Mouse (Mus musculus) right cerebral cortex, postnatal 10 days (tissue): Measurements from ENCODE around the gene Golm1.
"Not testable (repeated sequence)": the region's sequence is repeated elsewhere in the genome, so short reads cannot be mapped to it uniquely, and the experiment has no call there.

Experiments used
- DNase-seq, 2 experiments: peaks; one replicate each; pipeline ENCODE4 v3.0.0; 2021; ENCODE audit warnings: low spot score in 2 of 2

Golm1 gene

DNA sequence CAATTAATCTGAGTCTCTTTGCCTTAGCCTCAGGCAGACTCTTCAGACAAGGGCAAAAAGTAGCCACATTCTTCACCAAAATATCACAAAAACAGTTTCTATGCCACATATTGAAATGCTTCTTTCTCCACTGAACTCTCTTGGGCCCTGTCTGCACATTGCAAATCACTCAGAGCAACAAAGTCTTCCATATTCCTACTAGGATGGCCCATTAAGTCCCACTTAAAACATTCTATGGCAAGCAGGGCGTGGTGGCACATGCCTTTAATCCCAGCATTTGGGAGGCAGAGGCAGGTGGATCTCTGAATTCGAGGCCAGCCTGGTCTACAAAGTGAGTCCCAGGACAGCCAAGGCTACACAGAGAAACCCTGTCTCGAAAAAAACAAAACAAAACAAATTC is 83.6 kb downstream of the Golm1 start:
- DNase-seq: not testable (repeated sequence)

DNA sequence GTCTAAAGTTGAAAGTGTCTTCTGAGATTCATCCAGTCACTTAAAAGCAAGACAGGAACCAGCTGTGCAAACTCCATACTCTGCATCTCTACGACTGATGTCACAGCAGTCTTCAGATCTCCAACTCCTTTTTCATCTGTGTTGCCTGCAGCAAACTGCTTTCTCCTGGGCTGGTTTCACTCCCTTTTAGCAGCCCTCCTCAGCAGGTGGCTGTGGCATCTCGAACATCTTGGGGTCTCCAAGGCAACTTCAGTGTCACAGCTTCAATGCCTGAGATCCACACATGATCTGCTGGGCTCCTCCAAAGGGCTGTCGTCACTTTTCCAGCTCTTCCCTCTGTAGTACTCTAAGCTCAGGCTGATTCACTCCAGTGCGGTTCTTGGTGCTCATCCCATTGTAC is 84.9 kb downstream of the Golm1 start:
- DNase-seq: no peak

DNA sequence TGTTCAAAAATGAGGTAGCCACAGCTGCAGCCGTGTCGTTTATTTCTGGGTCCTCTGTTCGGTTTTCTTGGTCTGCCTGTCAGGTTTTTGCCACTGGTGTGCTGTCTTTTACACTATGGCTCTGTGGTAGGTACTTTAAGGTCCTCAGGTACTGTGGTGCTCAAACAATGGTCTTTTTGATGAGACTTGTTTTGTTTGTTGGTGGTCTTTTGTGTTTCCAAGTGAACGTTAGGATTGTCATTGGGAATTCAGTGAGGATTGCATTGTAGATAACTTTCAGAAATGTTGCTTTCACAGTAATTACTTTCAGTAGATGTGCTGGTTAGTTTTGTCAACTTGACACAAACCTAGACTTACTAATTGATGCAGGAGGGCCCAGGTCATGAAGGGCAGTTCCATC is 85.9 kb downstream of the Golm1 start:
- DNase-seq: no peak

DNA sequence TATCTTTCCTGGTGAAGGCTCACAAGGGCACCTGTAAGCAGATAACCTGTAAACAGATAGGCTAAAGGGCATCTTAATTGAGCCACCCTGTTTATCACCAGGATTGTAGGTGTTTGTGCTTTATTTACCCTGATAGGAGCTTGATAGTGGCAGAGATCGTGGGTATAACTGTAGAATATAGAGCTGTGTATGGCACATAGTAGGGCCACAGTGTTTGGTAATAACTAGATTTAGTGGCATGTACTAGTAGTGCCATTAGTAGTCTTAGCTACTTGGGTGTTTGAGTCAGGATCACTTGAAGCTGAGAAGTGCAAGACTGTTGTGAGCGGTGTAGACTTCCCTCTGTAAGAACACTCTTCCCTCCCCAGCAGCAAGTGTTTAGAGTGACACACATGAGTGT is 88.4 kb downstream of the Golm1 start:
- no peak for DNase-seq

DNA sequence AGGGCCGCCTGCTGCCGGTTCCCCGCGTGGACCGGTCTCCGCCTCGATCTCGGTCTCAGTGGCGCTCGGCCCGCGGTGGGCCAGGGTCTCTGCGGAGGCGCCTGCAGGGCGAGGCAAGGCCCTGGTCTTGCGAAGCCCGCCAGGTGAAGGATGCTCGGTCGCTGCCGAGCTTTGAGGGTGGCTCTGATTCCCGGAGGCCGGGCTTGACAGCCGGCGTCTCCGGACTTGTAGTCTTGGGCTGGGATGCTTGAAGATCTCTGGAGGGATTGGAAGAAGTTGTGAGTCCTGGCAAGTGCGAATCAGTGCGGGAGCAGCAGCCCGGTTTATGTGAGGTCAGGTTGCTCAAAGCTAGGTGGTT is 90.0 kb downstream of the Golm1 start:
- DNase-seq: peak; percentile 51 to 63

DNA sequence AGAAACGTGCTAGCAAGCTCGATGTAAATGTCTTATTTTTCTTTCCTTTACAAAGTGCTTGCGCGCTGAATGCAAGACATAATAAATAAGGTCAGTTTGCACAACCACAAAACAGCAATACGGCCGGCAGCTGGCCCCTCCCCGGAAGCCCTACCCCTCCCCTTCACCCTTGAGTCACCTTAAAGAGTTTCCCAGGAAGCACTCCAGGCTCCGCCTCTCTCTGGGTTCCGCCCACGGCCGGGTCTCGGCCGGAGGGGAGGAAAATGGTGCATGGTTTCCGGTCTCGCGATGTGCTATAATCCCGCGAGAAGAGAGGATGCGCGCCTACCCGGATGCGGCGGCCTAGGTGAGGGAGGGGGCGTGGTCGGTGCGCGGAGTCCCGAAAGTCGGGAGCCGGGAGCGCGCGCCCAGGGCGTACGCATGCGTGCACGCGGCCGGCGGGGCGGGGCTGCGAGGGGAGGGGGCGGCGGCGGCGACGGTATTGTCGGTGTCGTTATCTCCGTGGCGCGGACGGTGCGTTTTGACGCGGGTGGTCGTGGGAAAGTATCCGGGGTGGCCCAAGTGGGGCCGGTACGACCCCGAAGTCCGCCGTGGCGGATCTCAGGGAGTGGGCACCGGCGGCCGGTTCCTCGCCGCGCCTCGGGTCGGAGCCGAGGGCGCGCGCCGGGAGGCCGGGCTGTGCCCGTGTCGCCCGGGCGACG is 90.5 kb downstream of the Golm1 start, which contains the start of the genes Agtpbp1 and Naa35:
Gene Agtpbp1, minus strand, starts transcription at position 281 of the 701 bp plus-strand sequence.
Gene Naa35, plus strand, starts transcription at position 313 of the 701 bp plus-strand sequence.
- DNase-seq: peak; percentile 99 to 100
